Mouse (Mus musculus) heart, embryonic 13.5 days (tissue): ENCODE results near the gene Ndfip2. TPM values are rescaled to one million over a fixed set of nuclear protein-coding genes. Genes with fewer than 3 reads are reported as not detected.

ENCODE experiments used
- ATAC-seq: fragments of 200-750 bp; cut with Nextera tagmentation; 2 replicates; pipeline ENCODE4 v1.8.0; 2017; ENCODE audit warnings: moderate TSS enrichment; ENCODE audit not compliant: insufficient number of reproducible peaks, low FRiP score, low TSS enrichment; ENCODE audit errors: extremely low read depth
- H3K27ac ChIP-seq: fragments of 300-500 bp; sonication (generic); replicated peaks from 2 replicates; pipeline ENCODE4 v1.5.1; 2015; ENCODE audit warnings: moderate library complexity, mild to moderate bottlenecking, inconsistent platforms
- H3K27me3 ChIP-seq: fragments of 300-500 bp; sonication (generic); replicated peaks from 2 replicates; pipeline ENCODE4 v1.6.1; 2015; ENCODE audit warnings: mild to moderate bottlenecking, inconsistent platforms
- H3K36me3 ChIP-seq: fragments of 300-500 bp; sonication (generic); 2 replicates; pipeline ENCODE4 v1.6.1; 2015; ENCODE audit warnings: mild to moderate bottlenecking, inconsistent platforms
- H3K4me1 ChIP-seq: fragments of 300-500 bp; sonication (generic); 2 replicates; pipeline ENCODE4 v1.6.1; 2015; ENCODE audit warnings: inconsistent platforms
- H3K4me2 ChIP-seq: fragments of 300-500 bp; sonication (generic); 2 replicates; pipeline ENCODE4 v1.6.1; 2015; ENCODE audit warnings: inconsistent platforms, mild to moderate bottlenecking, moderate library complexity
- H3K4me3 ChIP-seq: fragments of 300-500 bp; sonication (generic); 2 replicates; pipeline ENCODE4 v1.5.1; 2015; ENCODE audit warnings: moderate library complexity, mild to moderate bottlenecking, inconsistent platforms
- H3K9ac ChIP-seq: fragments of 300-500 bp; sonication (generic); 2 replicates; pipeline ENCODE4 v1.6.1; 2015; ENCODE audit warnings: inconsistent platforms, mild to moderate bottlenecking, moderate library complexity
- H3K9me3 ChIP-seq: fragments of 300-500 bp; sonication (generic); 2 replicates; pipeline ENCODE4 v1.6.1; 2016; ENCODE audit warnings: inconsistent platforms
- WGBS: fragments of 180-500 bp; shearing (Covaris S2); methylation state at CpG from one replicate; pipeline ENCODE4 v1.1.7; 2015; ENCODE audit warnings: mixed read lengths; 5-methylcytosine and 5-hydroxymethylcytosine counted together
- polyA plus RNA-seq: library from polyadenylated mRNA; unstranded; fragments of >200 nt; fragmentation: Nextera tagmentation; extraction: Ambion mirVana; gene quantifications from 2 replicates; pipeline ENCODE4 v1.2.1, GENCODE M21; 2015

Ndfip2 gene
- polyA plus RNA-seq, 1 experiment from 2014 or later = 46.9 TPM

- no peak overlapping the region for H3K27ac ChIP-seq
- no peaks in the 10 kb centered on the region for H3K27me3 ChIP-seq
- ATAC-seq = no peak
- no peak overlapping the region for H3K9ac ChIP-seq
- H3K4me2 ChIP-seq = no peak overlapping the region
- H3K4me3 ChIP-seq = no peak overlapping the region
- 60% methylated on average over 7 of the region's 7 CpGs for WGBS
- no peaks in the 10 kb centered on the region for H3K36me3 ChIP-seq
- no peaks in the 10 kb centered on the region for H3K4me1 ChIP-seq
- H3K9me3 ChIP-seq = no peaks in the 10 kb centered on the region
Measured at GRCm38 (mm10) chr14:105253304-105253703, 5.1 kb upstream of the Ndfip2 start.

- Histone ChIP-seq H3K36me3 (no peaks in the 10 kb centered on the region), H3K4me1 (peaks cover under 1% of the 10 kb centered on the region; the same call in 1 of the 2 replicates), H3K4me3 (no peak overlapping the region), H3K27me3 (no peaks in the 10 kb centered on the region), H3K4me2 (no peak overlapping the region), H3K9ac (no peak overlapping the region), H3K27ac (no peak overlapping the region), H3K9me3 (no peaks in the 10 kb centered on the region)
- 83% methylated on average over 5 of the region's 5 CpGs for WGBS
- no peak for ATAC-seq
Measured at GRCm38 (mm10) chr14:105254401-105254800, 4.0 kb upstream of the Ndfip2 start.

- WGBS = 66% methylated on average over 7 of the region's 7 CpGs
- H3K9me3 ChIP-seq = no peaks in the 10 kb centered on the region
- H3K36me3 ChIP-seq = no peaks in the 10 kb centered on the region
- H3K27me3 ChIP-seq = no peaks in the 10 kb centered on the region
- no peak overlapping the region for H3K4me3 ChIP-seq
- H3K27ac ChIP-seq = no peak overlapping the region
- H3K9ac ChIP-seq = no peak overlapping the region
- H3K4me2 ChIP-seq = no peak overlapping the region
- H3K4me1 ChIP-seq = peaks cover 8% of the 10 kb centered on the region
- ATAC-seq = no peak
Measured at GRCm38 (mm10) chr14:105255620-105256019, 2.8 kb upstream of the Ndfip2 start.

- Histone ChIP-seq H3K4me3 (peak overlapping the region; percentile 95), H3K9me3 (no peaks in the 10 kb centered on the region), H3K9ac (peak overlapping the region; percentile 96), H3K4me1 (peaks cover 11% of the 10 kb centered on the region), H3K4me2 (peak overlapping the region; percentile 82), H3K27ac (peak overlapping the region; percentile 94), H3K36me3 (no peaks in the 10 kb centered on the region), H3K27me3 (no peaks in the 10 kb centered on the region)
- ATAC-seq = peak; percentile 64; the same call in 1 of the 2 replicates
- WGBS = 9% methylated on average over 31 of the region's 34 CpGs
Measured at GRCm38 (mm10) chr14:105259035-105259880, 885 bp downstream of the Ndfip2 start.

- Histone ChIP-seq H3K9ac (no peak overlapping the region), H3K4me3 (no peak overlapping the region), H3K9me3 (no peaks in the 10 kb centered on the region), H3K27me3 (no peaks in the 10 kb centered on the region), H3K4me1 (peaks cover 24% of the 10 kb centered on the region), H3K4me2 (no peak overlapping the region), H3K27ac (no peak overlapping the region), H3K36me3 (no peaks in the 10 kb centered on the region)
- ATAC-seq = no peak
- WGBS = 74% methylated on average over 5 of the region's 5 CpGs
Measured at GRCm38 (mm10) chr14:105262923-105263322, 4.5 kb downstream of the Ndfip2 start.

- Histone ChIP-seq H3K4me3 (no peak overlapping the region), H3K36me3 (peaks cover 7% of the 10 kb centered on the region; the same call in 1 of the 2 replicates), H3K4me1 (peaks cover 20% of the 10 kb centered on the region), H3K27ac (peak overlapping the region; percentile 8; the same call in 1 of the 2 replicates), H3K9me3 (no peaks in the 10 kb centered on the region), H3K4me2 (peak overlapping the region; percentile 46), H3K9ac (peak overlapping the region; percentile 5; the same call in 1 of the 2 replicates), H3K27me3 (no peaks in the 10 kb centered on the region)
- no peak for ATAC-seq
- WGBS = 31% methylated on average over 6 of the region's 6 CpGs
Measured at GRCm38 (mm10) chr14:105267095-105267494, 8.7 kb downstream of the Ndfip2 start.

- Histone ChIP-seq H3K4me2 (no peak overlapping the region), H3K9ac (no peak overlapping the region), H3K4me3 (no peak overlapping the region), H3K27ac (no peak overlapping the region), H3K4me1 (peaks cover 55% of the 10 kb centered on the region), H3K27me3 (no peaks in the 10 kb centered on the region), H3K36me3 (peaks cover 7% of the 10 kb centered on the region; the same call in 1 of the 2 replicates), H3K9me3 (no peaks in the 10 kb centered on the region)
- 70% methylated on average over 6 of the region's 6 CpGs for WGBS
- ATAC-seq = no peak
Measured at GRCm38 (mm10) chr14:105272030-105272429, 13.7 kb downstream of the Ndfip2 start.

- H3K9ac ChIP-seq = no peak overlapping the region
- H3K27me3 ChIP-seq = no peaks in the 10 kb centered on the region
- WGBS = 40% methylated on average over 4 of the region's 4 CpGs
- no peak overlapping the region for H3K4me3 ChIP-seq
- ATAC-seq = no peak
- peaks cover 52% of the 10 kb centered on the region for H3K4me1 ChIP-seq
- H3K36me3 ChIP-seq = peaks cover 7% of the 10 kb centered on the region; the same call in 1 of the 2 replicates
- no peaks in the 10 kb centered on the region for H3K9me3 ChIP-seq
- no peak overlapping the region for H3K4me2 ChIP-seq
- H3K27ac ChIP-seq = no peak overlapping the region; the same call in 1 of the 2 replicates
Measured at GRCm38 (mm10) chr14:105272539-105272938, 14.2 kb downstream of the Ndfip2 start.

- no peaks in the 10 kb centered on the region for H3K27me3 ChIP-seq
- no peak for ATAC-seq
- peaks cover under 1% of the 10 kb centered on the region; the same call in 1 of the 2 replicates for H3K36me3 ChIP-seq
- peak overlapping the region; percentile 42; the same call in 1 of the 2 replicates for H3K27ac ChIP-seq
- WGBS = 43% methylated on average over 5 of the region's 5 CpGs
- no peak overlapping the region for H3K4me3 ChIP-seq
- H3K4me2 ChIP-seq = no peak overlapping the region
- H3K9me3 ChIP-seq = no peaks in the 10 kb centered on the region
- peak overlapping the region; percentile 40; the same call in 1 of the 2 replicates for H3K9ac ChIP-seq
- peaks cover 51% of the 10 kb centered on the region for H3K4me1 ChIP-seq
Measured at GRCm38 (mm10) chr14:105275196-105275595, 16.8 kb downstream of the Ndfip2 start.

GRCm38 (mm10) chr14:105277277-105277676 is 18.9 kb downstream of the Ndfip2 start:
- Histone ChIP-seq H3K4me3 (no peak overlapping the region), H3K4me2 (no peak overlapping the region), H3K4me1 (peaks cover 43% of the 10 kb centered on the region), H3K9ac (no peak overlapping the region), H3K36me3 (no peaks in the 10 kb centered on the region), H3K9me3 (no peaks in the 10 kb centered on the region), H3K27me3 (no peaks in the 10 kb centered on the region), H3K27ac (no peak overlapping the region)
- ATAC-seq = no peak
- WGBS = 71% methylated on average over 5 of the region's 5 CpGs

GRCm38 (mm10) chr14:105284062-105284461 is 25.7 kb downstream of the Ndfip2 start:
- H3K4me2 ChIP-seq = no peak overlapping the region
- no peaks in the 10 kb centered on the region for H3K27me3 ChIP-seq
- no peak overlapping the region for H3K27ac ChIP-seq
- no peaks in the 10 kb centered on the region for H3K9me3 ChIP-seq
- no peak for ATAC-seq
- no peak overlapping the region for H3K4me3 ChIP-seq
- H3K9ac ChIP-seq = no peak overlapping the region
- peaks cover 11% of the 10 kb centered on the region for H3K36me3 ChIP-seq
- no peaks in the 10 kb centered on the region for H3K4me1 ChIP-seq
- 89% methylated on average over 3 of the region's 3 CpGs for WGBS
